ENCODE assay signal across 8 mouse cellular contexts in the genomic region with DNA sequence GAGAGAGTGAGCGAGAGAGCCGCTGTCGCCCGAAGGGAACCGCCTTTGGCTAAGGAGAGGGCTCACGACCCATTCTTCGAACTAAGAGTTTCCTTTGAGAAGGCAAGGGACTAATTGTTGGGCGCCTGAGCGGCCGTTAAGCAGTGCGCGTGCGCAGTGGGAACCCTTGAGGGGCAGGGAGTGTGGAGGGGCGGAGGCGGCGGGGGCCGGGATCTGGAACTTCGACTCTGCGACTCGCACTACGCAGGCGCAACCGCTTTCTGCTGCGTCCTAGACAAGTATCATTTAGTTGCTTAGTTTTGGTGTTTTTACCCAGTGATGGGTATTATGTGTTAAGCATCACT. TPM values are rescaled to one million over a fixed set of nuclear protein-coding genes. Genes with fewer than 3 reads are reported as not detected.
DNase-seq lines count a peak whose midpoint lies in the region; ATAC-seq and TF ChIP-seq lines count a peak whose summit lies in the region.

No protein-coding gene starts in this region.

- H3K27me3 ChIP-seq in embryonic facial prominence, embryonic 15.5 days: no peaks in the 10 kb centered on the region
- H3K27me3 ChIP-seq in limb, embryonic 14.5 days (ENCODE audit: control insufficient read depth, insufficient read depth, low read length): no peaks in the 10 kb centered on the region
- no peaks in the 10 kb centered on the region for H3K27me3 ChIP-seq in midbrain, embryonic 15.5 days (replicated peaks)
- H3K27me3 ChIP-seq in splenic B cell, adult 2 months (ENCODE audit: control insufficient read depth, insufficient read depth, low read length, poor library complexity, severe bottlenecking): no peaks in the 10 kb centered on the region

- H3K27ac ChIP-seq in embryonic facial prominence, embryonic 15.5 days (replicated peaks): peak overlapping the region; percentile 99
- H3K27ac ChIP-seq in limb, embryonic 14.5 days (replicated peaks; ENCODE audit: low read depth, low read length): peak overlapping the region; percentile 99
- peak overlapping the region; percentile 98 for H3K27ac ChIP-seq in midbrain, embryonic 15.5 days

- ATAC-seq in embryonic facial prominence, embryonic 15.5 days (ENCODE audit: insufficient number of reproducible peaks, low FRiP score, low TSS enrichment, low read depth): peak; percentile 86
- peak; percentile 78 for ATAC-seq in limb, embryonic 14.5 days (ENCODE audit: low FRiP score, low read depth)
- ATAC-seq in midbrain, embryonic 15.5 days (replicated peaks): peak; percentile 93

- 0% methylated on average over 24 of the region's 24 CpGs for whole genome bisulfite sequencing in embryonic facial prominence, embryonic 15.5 days
- under 1% methylated on average over 24 of the region's 24 CpGs for WGBS in limb, embryonic 14.5 days
- under 1% methylated on average over 24 of the region's 24 CpGs for WGBS in midbrain, embryonic 15.5 days

- peak overlapping the region; percentile 50 for H3K4me2 ChIP-seq in embryonic facial prominence, embryonic 15.5 days (replicated peaks)
- H3K4me2 ChIP-seq in limb, embryonic 14.5 days (replicated peaks; ENCODE audit: low read depth, low read length, severe bottlenecking): peak overlapping the region; percentile 49
- peak overlapping the region; percentile 57 for H3K4me2 ChIP-seq in midbrain, embryonic 15.5 days

- H3K36me3 ChIP-seq in embryonic facial prominence, embryonic 15.5 days: no peaks in the 10 kb centered on the region
- no peaks in the 10 kb centered on the region; the same call in 1 of the 2 replicates for H3K36me3 ChIP-seq in limb, embryonic 14.5 days (ENCODE audit: control insufficient read depth, insufficient read depth, low read length)
- no peaks in the 10 kb centered on the region for H3K36me3 ChIP-seq in midbrain, embryonic 15.5 days (replicated peaks)
- no peaks in the 10 kb centered on the region for H3K36me3 ChIP-seq in splenic B cell, adult 2 months (ENCODE audit: control insufficient read depth, insufficient read depth, low read length, poor library complexity, severe bottlenecking)

- no peak for TF ChIP-seq POLR2A in limb, embryonic 14.5 days (IDR thresholded peaks at IDR 0.05; ENCODE audit: borderline replicate concordance, extremely low read depth, insufficient read depth, insufficient read length)

- H3K4me1 ChIP-seq in embryonic facial prominence, embryonic 15.5 days: peaks cover 8% of the 10 kb centered on the region
- peaks cover 15% of the 10 kb centered on the region for H3K4me1 ChIP-seq in limb, embryonic 14.5 days (ENCODE audit: control insufficient read depth, insufficient read depth, low read length)
- H3K4me1 ChIP-seq in midbrain, embryonic 15.5 days: peaks cover 31% of the 10 kb centered on the region

- H3K9ac ChIP-seq in embryonic facial prominence, embryonic 15.5 days: peak overlapping the region; percentile 97
- peak overlapping the region; percentile 97 for H3K9ac ChIP-seq in limb, embryonic 14.5 days (ENCODE audit: low read depth, low read length, severe bottlenecking)
- peak overlapping the region; percentile 92 for H3K9ac ChIP-seq in midbrain, embryonic 15.5 days

- H3K4me3 ChIP-seq in embryonic facial prominence, embryonic 15.5 days (replicated peaks): peak overlapping the region; percentile 92
- H3K4me3 ChIP-seq in limb, embryonic 14.5 days (replicated peaks; ENCODE audit: low read length): peak overlapping the region; percentile 87
- peak overlapping the region; percentile 92 for H3K4me3 ChIP-seq in midbrain, embryonic 15.5 days

- peak; percentile 78 to 84 for DNase-seq in CD8-positive naive resting alpha-beta T cell, adult 2 months (ENCODE audit: low read depth in 2 of 2, low spot score in 2 of 2)
- DNase-seq in brain, adult 2 months (ENCODE audit: low read depth, low spot score): peak; percentile 93
- peak; percentile 86 to 89 for DNase-seq in heart, adult 9 months (ENCODE audit: low spot score in 2 of 2)
- DNase-seq in kidney, adult 9 months: peak; percentile 91
- peak; percentile 93 for DNase-seq in limb, embryonic 14.5 days (ENCODE audit: low spot score)
- peak; percentile 90 for DNase-seq in splenic B cell, adult 2 months (ENCODE audit: low read depth, low spot score)

- H3K9me3 ChIP-seq in embryonic facial prominence, embryonic 15.5 days (replicated peaks): no peaks in the 10 kb centered on the region
- no peaks in the 10 kb centered on the region for H3K9me3 ChIP-seq in limb, embryonic 14.5 days (ENCODE audit: control insufficient read depth, low read length)
- no peaks in the 10 kb centered on the region for H3K9me3 ChIP-seq in midbrain, embryonic 15.5 days

RNA-seq across cellular contexts. Expression of gene Pnisr, which starts 0.9 kb away (rescaled TPM):
- 134 and 141 TPM in 2 replicates for polyA plus RNA-seq in embryonic facial prominence, embryonic 15.5 days (2015; fragmentation: Nextera tagmentation; extraction: Ambion mirVana)
- polyA plus RNA-seq in limb, embryonic 14.5 days (2012; rRNA removed): 228 and 239 TPM in 2 replicates
- polyA plus RNA-seq in limb, embryonic 14.5 days (2014; fragmentation: Nextera tagmentation; extraction: Ambion mirVana): 133 and 159 TPM in 2 replicates
- polyA plus RNA-seq in midbrain, embryonic 15.5 days (2015; fragmentation: Nextera tagmentation; extraction: Ambion mirVana): 192 and 209 TPM in 2 replicates

RNA-seq across cellular contexts. Expression of gene Coq3, which starts 31.2 kb away (rescaled TPM):
- polyA plus RNA-seq in embryonic facial prominence, embryonic 15.5 days (2015; fragmentation: Nextera tagmentation; extraction: Ambion mirVana): 13.1 and 13.5 TPM in 2 replicates
- polyA plus RNA-seq in limb, embryonic 14.5 days (2012; rRNA removed): 5.8 and 6.6 TPM in 2 replicates
- 12.4 TPM in 2 replicates for polyA plus RNA-seq in limb, embryonic 14.5 days (2014; fragmentation: Nextera tagmentation; extraction: Ambion mirVana)
- polyA plus RNA-seq in midbrain, embryonic 15.5 days (2015; fragmentation: Nextera tagmentation; extraction: Ambion mirVana): 14.3 and 14.6 TPM in 2 replicates

Comparison
In these comparisons a context has a peak if more than half of its experiments do, and no peak if none do; other contexts are left out.
1. Peak in every context shown above with its lines: DNase-seq, ATAC-seq, H3K4me3 ChIP-seq and H3K27ac ChIP-seq.